Mouse (Mus musculus): ENCODE measurements at regions not wholly inside any gene's neighbourhood (a gene's known extent, or its start where the extent isn't known, plus 50 kb on each side); places are given as distances from the start of the nearest gene placed in this dataset.

- no peak for DNase-seq (ENCODE audit: low spot score in 2 of 2)
These were observed 335.1 kb downstream of the Foxo1 start for GRCm38 (mm10) chr3:52603244-52603704.

DNA sequence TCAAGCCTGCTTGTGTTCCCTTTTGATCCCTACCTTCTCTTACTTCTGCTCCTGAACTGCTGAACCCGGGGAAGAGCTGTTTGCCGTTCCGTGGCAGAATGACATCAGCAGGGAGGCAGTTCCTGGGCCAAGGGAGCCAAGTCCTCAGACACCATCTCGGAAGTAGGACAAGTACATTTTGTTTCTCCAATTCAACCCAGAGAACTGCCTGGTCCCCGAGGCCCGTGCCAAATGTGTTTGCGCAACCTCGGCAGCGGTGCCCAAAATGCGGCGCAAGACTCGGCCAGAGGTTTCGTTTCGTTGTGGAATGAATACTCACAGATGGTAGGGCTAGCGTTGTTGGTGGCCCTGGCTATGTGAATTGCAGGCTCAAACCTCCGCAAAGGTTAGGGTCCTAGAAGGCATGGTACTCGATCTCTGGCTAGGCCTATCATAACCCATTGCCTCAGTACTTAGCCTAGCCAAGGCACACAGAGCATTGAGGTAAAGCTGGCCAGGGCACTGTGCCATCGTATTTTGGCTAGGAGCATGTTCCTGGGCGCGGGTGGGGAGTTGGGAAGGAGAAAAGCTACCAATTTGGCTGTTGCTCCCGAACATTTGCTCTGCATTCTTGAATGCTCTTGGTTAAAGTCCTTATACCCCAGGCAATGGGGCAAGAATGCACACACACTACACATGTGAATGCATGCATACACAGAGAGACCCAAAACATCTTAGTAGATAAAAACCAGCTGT is 333.0 kb downstream of the Foxo1 start:
- DNase-seq (ENCODE audit: low spot score in 2 of 2) = no peak

DNA sequence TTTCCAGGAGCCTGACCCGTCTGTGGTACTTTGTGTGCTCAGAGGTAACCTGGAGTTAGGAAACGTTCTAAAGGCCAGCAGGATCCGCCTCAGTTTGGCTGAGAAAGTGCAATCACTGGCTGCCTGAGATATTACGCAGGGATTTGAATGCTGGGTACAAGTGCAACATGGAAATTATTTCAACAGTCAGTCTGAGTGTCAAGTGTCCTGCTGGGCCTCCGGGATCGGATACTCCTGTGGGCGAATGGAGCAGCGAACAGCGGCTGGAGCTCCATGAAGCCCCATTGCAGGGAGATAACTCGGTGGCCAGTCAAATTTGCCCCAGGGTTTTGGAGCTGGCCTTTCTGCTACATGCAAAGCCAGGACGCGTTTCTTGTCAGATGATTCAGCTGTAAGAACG is 332.4 kb downstream of the Foxo1 start:
- no peak for DNase-seq (ENCODE audit: low spot score in 2 of 2)

- no peak for DNase-seq (ENCODE audit: low spot score in 2 of 2)
These were observed 332.0 kb downstream of the Foxo1 start for GRCm38 (mm10) chr3:52600146-52600545.

- DNase-seq (ENCODE audit: low spot score in 2 of 2) = no peak
These were observed 318.3 kb downstream of the Foxo1 start for GRCm38 (mm10) chr3:52586418-52586817.

GRCm38 (mm10) chr3:52579917-52580316 is 311.8 kb downstream of the Foxo1 start:
- DNase-seq (ENCODE audit: low spot score in 2 of 2) = no peak

- no peak for DNase-seq (ENCODE audit: low spot score in 2 of 2)
These were observed 311.0 kb downstream of the Foxo1 start for GRCm38 (mm10) chr3:52579096-52579495.

DNA sequence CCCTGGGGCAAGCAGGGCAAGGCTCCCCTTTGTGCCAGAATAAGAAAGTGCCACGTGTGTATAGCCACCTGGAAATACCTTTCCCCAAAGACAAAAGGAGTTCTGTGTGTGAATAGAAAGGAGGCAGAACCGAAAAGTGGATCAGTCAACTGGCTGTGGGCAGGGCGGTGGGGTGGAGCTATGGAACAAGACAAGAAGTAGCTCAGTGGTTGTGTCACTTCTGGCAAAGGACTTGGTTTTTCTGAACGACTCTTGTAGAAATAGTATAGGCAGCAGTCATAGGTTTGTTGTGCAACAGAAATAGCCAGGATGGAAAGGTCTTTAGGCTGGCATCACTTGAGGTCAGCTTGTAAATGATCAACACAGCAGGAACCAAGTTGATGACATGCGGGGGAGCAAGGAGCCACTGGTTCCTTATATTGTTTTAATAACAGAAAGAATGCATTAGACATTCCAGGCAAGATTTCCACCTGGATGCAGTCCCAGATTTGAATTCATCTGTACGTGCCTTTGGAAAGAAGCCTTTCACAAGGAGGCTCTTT is 308.6 kb downstream of the Foxo1 start:
- DNase-seq (ENCODE audit: low spot score in 2 of 2) = no peak

DNA sequence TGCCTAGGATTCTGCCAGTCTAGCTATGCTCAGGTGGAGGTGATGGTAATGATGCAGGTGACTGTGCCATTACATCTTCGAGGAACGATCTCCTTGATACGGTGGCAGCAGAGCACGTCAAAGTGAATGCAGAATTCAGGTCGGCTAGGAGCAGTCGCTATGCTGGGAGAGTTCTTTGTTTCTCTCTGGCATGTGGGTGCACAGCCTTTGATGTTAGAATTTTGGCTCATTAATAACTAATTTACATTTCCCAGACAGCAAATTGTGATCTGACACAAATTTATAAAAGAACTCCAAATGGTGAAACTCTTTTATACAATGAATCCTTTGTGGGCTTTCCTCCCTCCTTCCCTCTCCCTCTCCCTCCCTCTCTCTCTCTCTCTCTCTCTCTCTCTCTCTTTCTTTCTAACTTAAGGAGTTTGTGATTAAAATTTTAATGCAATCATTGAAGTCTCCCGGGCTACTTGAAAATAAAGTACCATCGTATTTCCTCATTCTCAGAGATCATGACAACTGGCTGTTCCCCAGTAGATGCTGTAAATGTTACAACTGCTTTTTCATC is 307.2 kb downstream of the Foxo1 start:
- DNase-seq (ENCODE audit: low spot score in 2 of 2) = no peak

DNA sequence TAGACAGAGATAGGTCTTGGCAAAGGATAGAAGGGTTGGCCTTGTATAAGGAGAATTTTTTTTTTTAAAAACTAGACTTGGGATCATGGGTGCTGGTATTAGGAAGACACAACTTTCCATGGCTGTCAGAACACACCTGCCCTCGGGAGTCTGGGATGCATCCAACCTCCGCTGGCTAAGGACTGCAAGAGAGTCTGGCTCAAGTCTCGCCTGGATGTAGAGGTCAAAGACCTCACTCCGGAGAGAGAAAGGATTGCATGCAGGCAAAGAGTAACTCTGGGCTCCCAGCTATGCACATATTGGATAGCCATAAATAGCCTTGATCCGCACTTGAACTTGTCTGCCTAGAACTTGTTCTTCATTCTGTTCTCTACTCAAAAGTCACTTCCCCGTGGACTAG is 306.2 kb downstream of the Foxo1 start:
- DNase-seq (ENCODE audit: low spot score in 2 of 2) = no peak

DNA sequence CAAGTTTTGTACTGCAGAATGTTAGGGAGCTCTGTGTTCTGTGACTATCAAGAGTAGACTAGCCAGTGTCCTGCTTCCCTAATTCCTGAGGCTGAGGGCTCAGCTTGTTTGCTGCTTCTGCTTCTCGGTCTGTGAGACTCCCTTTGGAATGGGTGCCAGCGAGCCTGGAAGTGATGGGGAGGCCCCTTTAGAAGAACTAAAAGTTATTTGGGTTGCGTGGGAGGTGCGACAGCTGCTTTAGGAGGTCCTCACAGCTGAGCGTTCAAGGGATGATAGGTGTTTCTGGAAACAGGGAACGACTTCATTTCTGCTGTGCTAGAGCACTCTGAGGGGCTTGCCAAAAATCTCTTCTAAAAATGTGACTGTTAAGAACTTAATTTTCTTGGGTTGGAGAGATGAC is 305.7 kb downstream of the Foxo1 start:
- no peak for DNase-seq (ENCODE audit: low spot score in 2 of 2)

- peak; percentile 18 to 30 for DNase-seq (ENCODE audit: low spot score in 2 of 2)
These were observed 304.7 kb downstream of the Foxo1 start for GRCm38 (mm10) chr3:52572514-52573485.

DNA sequence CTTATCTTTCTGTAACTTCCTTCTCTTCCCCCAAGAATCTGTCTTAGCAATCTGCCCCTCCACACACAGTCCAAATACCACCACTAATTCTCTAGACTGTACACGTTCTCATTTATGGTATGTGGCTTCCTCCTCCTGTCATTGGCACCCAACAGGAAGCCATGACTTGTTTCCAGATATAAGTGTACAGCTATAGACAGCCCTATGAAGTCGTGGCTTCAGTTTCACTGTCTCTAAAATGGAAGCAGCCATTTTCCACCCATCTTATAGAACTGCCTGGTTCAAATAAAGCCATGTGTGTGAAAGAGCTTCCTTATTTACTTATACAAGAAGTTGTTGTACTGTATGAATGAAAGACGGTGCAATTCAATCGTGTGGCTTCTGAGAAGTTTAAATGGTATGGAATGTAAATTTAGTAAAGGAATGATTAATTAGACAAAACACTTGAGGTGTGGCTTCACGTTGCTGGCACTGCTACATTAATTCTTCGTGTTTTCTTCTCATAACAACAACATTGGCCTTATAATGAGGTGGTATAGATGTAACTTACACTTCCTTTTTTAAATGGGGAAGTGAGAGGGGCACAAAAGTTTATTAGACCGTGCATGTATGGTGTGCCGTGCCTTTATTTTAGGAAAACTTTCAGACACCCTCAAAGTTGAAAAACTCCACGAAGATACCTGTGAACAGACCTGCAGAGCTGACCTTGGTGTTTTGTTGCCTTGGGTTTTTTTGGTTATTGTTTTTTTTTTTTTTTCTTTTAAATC is 299.7 kb downstream of the Foxo1 start:
- DNase-seq (ENCODE audit: low spot score in 2 of 2) = no peak

GRCm38 (mm10) chr3:52563595-52563994 is 295.5 kb downstream of the Foxo1 start:
- no peak for DNase-seq (ENCODE audit: low spot score in 2 of 2)

DNA sequence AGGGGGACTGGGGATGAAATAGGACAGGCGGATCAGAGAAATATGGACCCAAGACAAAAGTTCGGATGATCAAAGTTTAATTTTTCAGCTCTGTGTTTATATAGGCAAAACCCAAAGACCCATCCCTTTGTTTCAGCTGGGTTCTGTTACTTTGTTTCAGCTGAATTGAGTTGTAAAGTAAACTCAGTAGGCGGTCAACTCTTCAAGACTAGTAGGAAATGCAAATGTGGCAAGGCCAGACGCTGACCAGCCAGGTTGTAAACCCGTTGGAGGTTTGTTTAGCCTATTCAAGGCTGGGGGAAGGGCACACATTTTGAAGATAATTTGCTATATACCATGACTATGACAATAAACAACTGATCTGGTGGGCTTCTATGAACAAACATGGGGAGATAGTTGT is 294.7 kb downstream of the Foxo1 start:
- DNase-seq (ENCODE audit: low spot score in 2 of 2) = no peak

DNA sequence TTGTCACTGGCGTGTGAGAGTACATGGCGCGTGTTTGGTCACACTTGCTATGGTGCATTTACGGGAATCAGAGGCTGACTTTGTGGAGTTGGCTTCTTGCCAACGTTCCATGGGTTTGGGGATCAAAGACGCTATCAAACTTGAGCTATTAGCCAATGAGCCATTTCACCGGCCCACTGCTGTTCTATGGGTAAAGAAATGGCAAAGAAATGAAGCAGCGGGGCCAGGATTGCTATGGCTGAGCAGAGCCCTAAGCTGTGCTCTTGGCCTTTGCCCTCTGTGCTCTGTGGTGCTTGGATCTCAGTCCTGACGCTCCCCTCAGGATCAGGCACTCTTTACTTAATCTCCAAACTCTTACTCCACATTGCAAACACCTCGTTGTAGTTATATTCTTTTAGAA is 291.3 kb downstream of the Foxo1 start:
- DNase-seq (ENCODE audit: low spot score in 2 of 2) = no peak

- no peak for DNase-seq (ENCODE audit: low spot score in 2 of 2)
These were observed 290.6 kb downstream of the Foxo1 start for GRCm38 (mm10) chr3:52558765-52559164.

DNA sequence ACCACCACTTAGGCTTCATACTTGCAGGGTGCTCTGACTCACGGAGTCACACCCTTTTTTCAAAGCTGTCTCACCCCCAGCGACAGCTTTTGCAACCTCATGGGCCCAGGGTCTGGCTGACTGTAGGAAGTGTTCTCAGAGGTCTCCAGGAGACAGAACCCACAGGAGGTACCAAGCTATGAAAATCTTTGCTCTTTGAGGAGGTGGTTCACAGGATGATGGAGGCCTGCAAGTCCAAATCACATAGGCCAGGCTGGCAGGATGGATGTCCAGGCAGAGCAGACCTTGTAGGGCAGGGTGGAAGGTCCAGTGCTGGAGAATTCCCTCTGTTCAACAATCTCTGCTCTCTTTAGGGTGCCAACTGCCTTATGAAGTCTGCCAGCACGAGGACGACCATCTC is 289.2 kb downstream of the Foxo1 start:
- DNase-seq (ENCODE audit: low spot score in 2 of 2) = no peak

DNA sequence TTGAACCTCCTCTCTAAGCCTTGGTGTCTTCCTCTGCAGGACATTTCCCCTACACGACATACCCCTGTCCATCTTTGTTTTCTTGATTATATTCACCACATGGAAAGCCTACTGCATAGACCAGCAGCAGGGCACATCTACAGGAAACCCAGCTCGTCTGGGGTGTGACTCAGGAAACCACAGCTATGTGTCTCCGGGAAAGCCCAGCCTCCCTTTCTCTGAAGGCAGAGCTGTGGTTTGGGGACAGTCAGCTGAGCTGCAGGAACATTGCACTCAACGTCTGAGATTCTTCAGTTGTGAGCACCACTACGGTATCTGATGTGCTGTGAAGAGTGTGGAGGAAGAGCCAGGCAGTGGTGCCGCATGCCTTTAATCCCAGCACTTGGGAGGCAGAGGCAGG is 286.9 kb downstream of the Foxo1 start:
- DNase-seq (ENCODE audit: low spot score in 2 of 2) = peak in 1 of 2 experiments; percentile 39

GRCm38 (mm10) chr3:52554490-52554889 is 286.4 kb downstream of the Foxo1 start:
- DNase-seq (ENCODE audit: low spot score in 2 of 2) = no peak

GRCm38 (mm10) chr3:52548201-52548893 is 280.2 kb downstream of the Foxo1 start:
- no peak for DNase-seq (ENCODE audit: low spot score in 2 of 2)
